Mouse (Mus musculus) neural tube, embryonic 15.5 days (tissue): ENCODE results near the gene Amt. TPM values are rescaled to one million over a fixed set of nuclear protein-coding genes. Genes with fewer than 3 reads are reported as not detected.
"Not testable (repeated sequence)": the region's sequence is repeated elsewhere in the genome, so short reads cannot be mapped to it uniquely, and the experiment has no call there.

Experiments
- ATAC-seq: fragments of 200-750 bp; cut with Nextera tagmentation; 2 replicates; pipeline ENCODE4 v1.8.0; 2017; ENCODE audit warnings: mild to moderate bottlenecking, moderate TSS enrichment, moderate library complexity; ENCODE audit not compliant: low FRiP score
- H3K27ac ChIP-seq: fragments of 300-500 bp; sonication (generic); replicated peaks from 2 replicates; pipeline ENCODE4 v1.5.1; 2015; ENCODE audit warnings: mild to moderate bottlenecking, inconsistent platforms
- H3K27me3 ChIP-seq: fragments of 300-500 bp; sonication (generic); replicated peaks from 2 replicates; pipeline ENCODE4 v1.6.1; 2015; ENCODE audit warnings: inconsistent platforms
- H3K36me3 ChIP-seq: fragments of 300-500 bp; sonication (generic); 2 replicates; pipeline ENCODE4 v1.6.1; 2015; ENCODE audit warnings: inconsistent platforms
- H3K4me1 ChIP-seq: fragments of 300-500 bp; sonication (generic); 2 replicates; pipeline ENCODE4 v1.6.1; 2015; ENCODE audit warnings: inconsistent platforms
- H3K4me2 ChIP-seq: fragments of 300-500 bp; sonication (generic); 2 replicates; pipeline ENCODE4 v1.6.1; 2015; ENCODE audit warnings: inconsistent platforms, mild to moderate bottlenecking, moderate library complexity
- H3K4me3 ChIP-seq: fragments of 300-500 bp; sonication (generic); replicated peaks from 2 replicates; pipeline ENCODE4 v1.5.1; 2015; ENCODE audit warnings: mild to moderate bottlenecking, inconsistent platforms
- H3K9ac ChIP-seq: fragments of 300-500 bp; sonication (generic); replicated peaks from 2 replicates; pipeline ENCODE4 v1.6.1; 2015; ENCODE audit warnings: mild to moderate bottlenecking, inconsistent platforms
- H3K9me3 ChIP-seq: fragments of 300-500 bp; sonication (generic); replicated peaks from 2 replicates; pipeline ENCODE4 v1.6.1; 2016; ENCODE audit warnings: inconsistent platforms
- WGBS: fragments of 180-500 bp; shearing (Covaris S2); methylation state at CpG from one replicate; pipeline ENCODE4 v1.1.7; 2015; ENCODE audit warnings: mixed read lengths; 5-methylcytosine and 5-hydroxymethylcytosine counted together
- polyA plus RNA-seq: library from polyadenylated mRNA; unstranded; fragments of >200 nt; fragmentation: Nextera tagmentation; extraction: Ambion mirVana; gene quantifications from 2 replicates; pipeline ENCODE4 v1.2.1, GENCODE M21; 2015

Amt gene
- polyA plus RNA-seq, 1 experiment from 2014 or later: 30.5 TPM

DNA sequence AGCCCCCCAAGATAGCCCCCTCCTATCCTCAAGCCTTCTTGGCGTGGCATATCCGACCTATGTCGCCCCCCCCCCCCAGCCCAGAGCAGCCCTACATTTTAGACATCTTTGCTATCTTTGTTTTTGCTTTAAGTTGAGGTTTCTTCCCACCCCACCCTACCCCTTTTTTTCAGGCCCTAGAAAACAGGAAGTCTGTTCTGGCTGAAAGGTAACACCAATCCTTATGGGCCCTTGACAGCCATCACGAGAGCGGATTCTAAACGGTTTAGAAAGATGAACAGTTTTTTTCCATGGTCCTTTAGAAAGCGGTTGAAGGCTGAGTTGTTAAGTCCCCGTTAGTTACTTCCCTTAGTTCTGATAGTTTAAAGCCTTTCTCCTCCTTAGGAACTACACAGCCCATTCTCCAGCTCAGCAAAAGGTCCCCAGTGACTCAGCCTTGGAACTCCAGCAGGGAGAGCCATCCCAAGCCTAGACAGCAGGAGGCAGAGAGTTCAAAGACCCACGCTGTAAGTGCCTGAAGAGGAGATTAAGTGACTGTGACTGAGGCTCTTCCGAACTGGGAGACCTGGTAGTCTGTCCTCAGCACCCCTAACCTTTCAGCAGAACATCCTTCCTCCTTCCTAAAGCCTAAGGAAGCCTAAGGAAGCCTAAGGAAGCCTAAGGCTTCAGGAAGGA, 30.3 kb upstream of the Amt start:
- no peak overlapping the region for H3K4me2 ChIP-seq
- no peak overlapping the region for H3K9ac ChIP-seq
- H3K4me1 ChIP-seq: peaks cover 21% of the 10 kb centered on the region
- H3K4me3 ChIP-seq: no peak overlapping the region
- no peak overlapping the region for H3K27ac ChIP-seq
- H3K36me3 ChIP-seq: no peaks in the 10 kb centered on the region
- no peak for ATAC-seq
- 74% methylated on average over 10 of the region's 10 CpGs for WGBS
- H3K27me3 ChIP-seq: no peaks in the 10 kb centered on the region
- H3K9me3 ChIP-seq: no peaks in the 10 kb centered on the region

DNA sequence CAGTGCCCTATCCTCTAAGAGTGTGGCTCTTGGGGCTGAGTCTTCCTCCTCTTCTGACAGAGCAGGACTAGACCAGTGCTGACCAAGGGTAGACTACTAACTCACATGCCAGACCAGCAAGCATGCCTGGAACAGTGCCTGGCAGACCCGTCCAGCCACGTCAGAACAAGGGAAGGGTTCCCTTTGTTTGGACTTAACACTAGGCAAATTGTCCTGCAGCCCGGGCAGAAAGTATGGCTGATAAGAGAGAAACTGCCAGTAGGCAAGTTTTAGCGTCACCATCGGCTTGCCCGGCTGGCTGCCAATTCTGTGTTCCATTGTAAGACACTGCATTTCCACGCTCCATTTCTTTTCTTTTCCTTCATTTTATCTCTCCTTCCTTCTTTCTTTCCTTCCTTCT, 29.0 kb upstream of the Amt start:
- peaks cover 8% of the 10 kb centered on the region for H3K4me1 ChIP-seq
- H3K27me3 ChIP-seq: no peaks in the 10 kb centered on the region
- ATAC-seq: no peak
- H3K27ac ChIP-seq: no peak overlapping the region
- H3K4me3 ChIP-seq: no peak overlapping the region
- no peak overlapping the region for H3K9ac ChIP-seq
- no peaks in the 10 kb centered on the region for H3K9me3 ChIP-seq
- H3K4me2 ChIP-seq: no peak overlapping the region
- WGBS: 83% methylated on average over 7 of the region's 7 CpGs
- H3K36me3 ChIP-seq: no peaks in the 10 kb centered on the region

DNA sequence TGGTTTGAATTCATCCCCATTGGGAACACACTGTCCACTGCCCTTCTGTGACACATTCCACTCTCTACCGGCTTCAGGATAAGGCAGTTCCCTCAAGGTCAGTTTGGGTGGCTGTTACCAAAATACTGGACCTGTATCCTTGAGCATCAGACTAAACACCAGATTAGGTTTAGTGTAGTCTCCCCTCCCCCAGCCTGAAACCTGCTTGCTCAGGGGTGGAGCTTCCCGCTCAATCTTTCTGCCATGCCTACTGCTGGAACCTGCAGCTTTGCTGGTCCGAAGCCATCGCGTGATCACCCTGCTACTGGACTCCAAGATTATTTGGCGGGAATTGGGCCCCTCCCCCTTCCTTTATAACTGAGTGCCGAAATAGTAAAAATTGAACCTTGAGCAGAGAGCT, 28.0 kb upstream of the Amt start:
- H3K27me3 ChIP-seq, ATAC-seq: not testable (repeated sequence)
- WGBS: 93% methylated on average over 6 of the region's 7 CpGs

DNA sequence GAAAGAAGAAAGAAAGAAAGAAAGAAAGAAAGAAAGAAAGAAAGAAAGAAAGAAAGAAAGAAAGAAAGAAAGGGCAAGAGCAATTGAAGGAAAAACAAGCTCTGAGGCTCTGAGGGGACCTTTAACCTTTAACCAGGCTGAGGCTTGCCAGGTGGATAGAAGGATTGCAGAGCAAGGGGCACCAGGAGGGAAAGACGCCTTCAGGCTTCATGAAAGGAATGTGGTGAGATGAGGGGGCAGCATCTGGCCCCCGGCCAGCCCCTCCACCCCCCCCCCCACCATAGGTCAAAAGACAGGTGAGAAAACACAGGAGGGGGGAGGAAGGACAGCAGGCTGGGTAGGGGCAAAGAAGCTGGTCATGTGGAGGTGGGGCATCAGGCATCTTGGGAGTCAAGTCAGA, 24.7 kb upstream of the Amt start:
- Histone ChIP-seq H3K27ac (no peak overlapping the region), H3K4me3 (no peak overlapping the region), H3K36me3 (no peaks in the 10 kb centered on the region), H3K27me3 (no peaks in the 10 kb centered on the region), H3K4me2 (no peak overlapping the region), H3K9me3 (no peaks in the 10 kb centered on the region), H3K9ac (no peak overlapping the region), H3K4me1 (no peaks in the 10 kb centered on the region)
- 53% methylated on average over 2 of the region's 2 CpGs for whole genome bisulfite sequencing
- no peak for ATAC-seq

More for the DNA sequence above, 28.0 kb upstream of the Amt start:
- H3K4me1 ChIP-seq, H3K27ac ChIP-seq, H3K9ac ChIP-seq, H3K9me3 ChIP-seq, H3K4me2 ChIP-seq, H3K4me3 ChIP-seq, H3K36me3 ChIP-seq: not testable (repeated sequence)

DNA sequence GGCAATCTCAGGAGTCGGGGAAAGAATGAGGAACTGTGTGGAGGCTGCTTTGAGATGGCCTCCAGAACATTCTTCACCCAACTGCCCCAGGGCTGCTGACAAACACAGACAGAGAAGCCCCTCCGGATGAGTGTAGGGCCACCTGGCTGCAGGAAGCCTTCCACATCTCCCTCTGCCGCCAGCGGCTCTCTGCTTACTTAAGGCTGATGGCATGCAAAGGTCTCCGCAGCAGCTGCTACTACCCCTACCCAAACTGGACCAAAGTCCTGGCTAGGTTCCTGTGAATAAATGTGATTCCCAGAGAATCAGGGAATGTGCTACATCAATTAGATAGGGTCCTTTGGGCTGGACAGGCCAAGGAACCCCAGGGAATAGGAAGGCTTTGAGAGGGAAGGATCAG, 24.0 kb upstream of the Amt start:
- no peaks in the 10 kb centered on the region for H3K9me3 ChIP-seq
- WGBS: 82% methylated on average over 5 of the region's 5 CpGs
- no peak overlapping the region for H3K4me3 ChIP-seq
- H3K27me3 ChIP-seq: no peaks in the 10 kb centered on the region
- ATAC-seq: no peak
- H3K9ac ChIP-seq: no peak overlapping the region
- H3K4me1 ChIP-seq: no peaks in the 10 kb centered on the region
- no peak overlapping the region for H3K4me2 ChIP-seq
- no peaks in the 10 kb centered on the region for H3K36me3 ChIP-seq
- no peak overlapping the region for H3K27ac ChIP-seq

DNA sequence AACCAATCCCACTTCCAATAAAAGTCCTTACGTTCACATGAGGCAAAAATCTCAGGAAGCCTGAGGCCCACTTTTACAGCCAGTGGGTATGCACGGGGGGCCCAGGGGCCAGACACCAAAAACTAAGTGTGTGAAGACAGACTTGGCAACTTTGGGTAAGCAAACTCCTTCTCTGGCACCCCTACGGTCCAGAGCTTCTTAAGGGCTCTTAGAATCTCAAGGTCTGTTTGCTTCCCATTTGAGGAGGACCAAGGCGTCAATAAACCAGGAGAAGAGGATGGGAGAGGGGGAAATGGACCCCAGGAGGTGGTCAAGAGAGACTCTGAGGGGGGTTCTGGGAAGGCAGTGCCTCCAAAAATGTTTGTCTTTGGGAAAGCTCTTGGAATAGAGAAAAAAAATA, 23.2 kb upstream of the Amt start:
- ATAC-seq: no peak
- Histone ChIP-seq H3K4me1 (no peaks in the 10 kb centered on the region), H3K9ac (no peak overlapping the region), H3K4me3 (no peak overlapping the region), H3K9me3 (no peaks in the 10 kb centered on the region), H3K27ac (no peak overlapping the region), H3K27me3 (no peaks in the 10 kb centered on the region), H3K36me3 (no peaks in the 10 kb centered on the region), H3K4me2 (no peak overlapping the region)
- 70% methylated on average over 4 of the region's 4 CpGs for WGBS

DNA sequence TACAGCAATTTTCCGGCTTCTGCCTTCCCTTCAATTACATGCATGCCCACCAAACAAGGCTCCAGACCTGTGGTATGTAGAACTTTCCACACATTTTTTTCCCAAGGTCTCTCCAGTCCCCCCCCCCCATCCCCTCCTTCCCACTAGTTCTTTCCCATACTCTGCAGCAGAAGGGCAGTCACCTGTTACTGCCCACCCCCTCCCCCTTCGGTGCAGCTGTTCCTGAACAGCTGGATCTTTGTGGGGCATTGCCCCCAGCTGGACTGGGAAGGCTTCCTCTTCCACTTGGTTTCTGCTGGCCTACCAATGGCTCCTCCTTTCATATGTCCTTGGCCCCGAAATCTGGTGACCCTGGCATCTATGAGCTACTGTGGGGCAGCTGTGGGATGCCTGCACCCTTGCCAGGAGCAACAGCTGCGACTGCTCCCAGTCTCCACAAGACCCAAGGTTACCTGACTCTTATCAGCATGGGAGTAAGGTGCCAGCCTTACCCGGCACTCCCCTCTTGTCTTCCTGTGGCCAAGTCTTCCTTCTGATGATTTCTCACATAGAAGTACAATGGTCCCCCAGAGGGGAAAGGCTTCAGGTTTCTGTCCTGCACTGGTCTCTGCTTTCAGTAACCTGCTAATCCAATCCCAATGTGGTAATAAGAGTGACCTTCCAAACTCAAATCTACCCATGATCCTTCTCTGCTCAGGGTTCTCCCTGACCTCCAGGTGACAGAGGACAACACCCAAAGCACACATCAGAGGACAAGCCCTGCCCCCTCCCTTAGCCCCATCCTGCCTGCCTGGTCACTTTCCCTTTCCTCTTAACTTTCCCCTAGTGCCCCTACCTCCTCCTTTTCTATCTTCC, 21.9 kb upstream of the Amt start:
- WGBS: 89% methylated on average over 5 of the region's 5 CpGs
- H3K4me1 ChIP-seq: no peaks in the 10 kb centered on the region
- H3K27ac ChIP-seq: no peak overlapping the region
- H3K9ac ChIP-seq: no peak overlapping the region
- no peak overlapping the region for H3K4me3 ChIP-seq
- no peaks in the 10 kb centered on the region for H3K27me3 ChIP-seq
- no peaks in the 10 kb centered on the region for H3K9me3 ChIP-seq
- no peak overlapping the region for H3K4me2 ChIP-seq
- ATAC-seq: no peak
- no peaks in the 10 kb centered on the region for H3K36me3 ChIP-seq

DNA sequence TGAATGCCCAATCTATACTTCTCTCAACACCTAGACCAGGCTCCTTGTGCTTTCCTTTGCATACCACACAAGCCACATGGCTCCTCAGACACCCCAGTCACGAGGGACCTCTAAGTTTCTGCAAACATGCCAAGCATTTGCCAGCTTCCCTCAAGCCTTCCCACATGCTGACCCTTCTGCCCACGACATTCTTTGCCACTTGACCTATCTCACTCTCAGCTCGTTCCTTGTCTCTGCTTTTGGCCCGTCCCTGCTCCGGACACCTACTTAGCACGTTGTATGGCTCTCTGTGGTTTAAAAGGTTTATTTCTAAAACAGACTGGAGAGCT, 21.4 kb upstream of the Amt start:
- no peak for ATAC-seq
- H3K4me2 ChIP-seq: no peak overlapping the region
- no peaks in the 10 kb centered on the region for H3K4me1 ChIP-seq
- H3K9me3 ChIP-seq: no peaks in the 10 kb centered on the region
- no peak overlapping the region for H3K9ac ChIP-seq
- H3K27me3 ChIP-seq: no peaks in the 10 kb centered on the region
- H3K4me3 ChIP-seq: no peak overlapping the region
- no peak overlapping the region for H3K27ac ChIP-seq
- no peaks in the 10 kb centered on the region for H3K36me3 ChIP-seq
- 75% methylated on average over 6 of the region's 6 CpGs for WGBS

DNA sequence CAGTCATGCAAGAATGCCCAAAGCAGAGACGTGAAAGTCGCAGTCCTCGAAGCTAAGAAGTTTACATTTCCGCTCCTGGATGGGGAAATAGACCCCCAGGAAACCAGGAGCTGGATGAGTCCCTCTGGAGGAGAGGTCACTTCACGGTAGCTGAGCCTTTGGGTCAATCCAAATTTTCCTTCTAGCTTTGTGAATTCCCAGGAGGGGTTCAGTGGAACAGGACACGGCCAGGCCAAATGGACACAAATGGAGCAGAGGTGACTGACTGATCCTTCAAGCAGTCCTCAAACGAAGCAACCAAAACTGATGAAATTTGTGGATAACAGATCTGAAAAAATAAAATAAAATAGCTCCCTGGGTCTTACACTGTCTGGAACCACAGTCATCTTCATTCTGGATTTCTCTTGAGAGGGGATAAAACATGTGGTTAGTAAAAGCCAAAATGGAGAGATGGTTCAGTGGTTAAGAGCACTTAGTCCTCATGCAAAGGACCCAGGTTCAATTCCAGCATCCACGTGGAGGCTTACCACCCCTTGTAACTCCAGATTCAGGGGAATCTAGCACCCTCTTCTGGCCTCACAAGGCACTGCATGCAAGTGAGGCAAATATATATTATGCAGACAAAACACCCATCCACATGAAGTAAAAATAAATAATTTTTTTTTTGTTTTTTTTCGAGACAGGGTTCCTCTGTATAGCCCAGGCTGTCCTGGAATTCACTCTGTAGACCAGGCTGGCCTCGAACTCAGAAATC, 17.8 kb upstream of the Amt start:
- 71% methylated on average over 10 of the region's 10 CpGs for WGBS

DNA sequence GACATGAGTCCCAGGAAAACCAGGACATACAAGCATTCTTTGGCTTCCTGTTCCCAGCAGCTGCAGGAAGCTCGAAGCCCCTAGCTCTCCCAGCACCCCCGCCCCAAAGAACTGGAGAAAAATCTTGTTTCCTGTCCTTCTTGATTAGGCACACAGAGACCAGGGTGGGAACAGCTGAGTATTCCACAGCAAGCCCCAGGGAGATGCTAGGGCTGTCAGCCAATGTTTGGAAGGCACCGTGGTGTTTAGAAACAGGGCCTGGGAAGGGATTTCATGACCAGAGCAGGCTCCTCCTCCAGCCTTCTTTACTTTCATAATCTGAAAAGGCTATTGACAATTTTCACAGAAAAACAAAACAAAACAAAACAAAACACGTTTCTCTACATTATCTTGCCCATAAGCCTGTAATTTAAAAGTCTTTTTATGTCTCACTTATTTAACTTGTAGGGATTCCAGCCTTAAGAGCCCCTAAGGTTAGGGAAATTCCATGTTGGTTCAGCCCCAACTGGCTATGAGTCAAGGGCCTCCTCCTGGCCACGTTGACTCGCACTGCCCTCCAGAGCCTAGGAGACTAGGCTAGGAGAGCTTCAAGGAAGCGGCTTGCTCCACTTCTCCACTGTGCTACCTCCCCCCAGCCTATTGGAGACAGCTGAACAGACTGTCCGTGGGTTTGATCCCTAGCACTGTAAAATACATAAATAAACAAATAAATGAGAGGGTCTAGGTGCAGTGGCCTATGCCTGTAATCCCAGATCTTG, 16.4 kb upstream of the Amt start:
- no peaks in the 10 kb centered on the region for H3K9me3 ChIP-seq
- H3K27ac ChIP-seq: no peak overlapping the region; the same call in 1 of the 2 replicates
- ATAC-seq: no peak
- no peaks in the 10 kb centered on the region for H3K36me3 ChIP-seq
- H3K4me1 ChIP-seq: no peaks in the 10 kb centered on the region
- no peak overlapping the region for H3K4me3 ChIP-seq
- no peak overlapping the region for H3K9ac ChIP-seq
- H3K4me2 ChIP-seq: no peak overlapping the region
- H3K27me3 ChIP-seq: no peaks in the 10 kb centered on the region
- 46% methylated on average over 8 of the region's 8 CpGs for WGBS

More for the DNA sequence above, 17.8 kb upstream of the Amt start:
- H3K36me3 ChIP-seq: no peaks in the 10 kb centered on the region
- H3K27me3 ChIP-seq: no peaks in the 10 kb centered on the region
- H3K27ac ChIP-seq: no peak overlapping the region
- no peak overlapping the region for H3K4me3 ChIP-seq
- no peak for ATAC-seq
- H3K4me1 ChIP-seq: no peaks in the 10 kb centered on the region
- no peak overlapping the region for H3K4me2 ChIP-seq
- no peaks in the 10 kb centered on the region for H3K9me3 ChIP-seq
- H3K9ac ChIP-seq: no peak overlapping the region

DNA sequence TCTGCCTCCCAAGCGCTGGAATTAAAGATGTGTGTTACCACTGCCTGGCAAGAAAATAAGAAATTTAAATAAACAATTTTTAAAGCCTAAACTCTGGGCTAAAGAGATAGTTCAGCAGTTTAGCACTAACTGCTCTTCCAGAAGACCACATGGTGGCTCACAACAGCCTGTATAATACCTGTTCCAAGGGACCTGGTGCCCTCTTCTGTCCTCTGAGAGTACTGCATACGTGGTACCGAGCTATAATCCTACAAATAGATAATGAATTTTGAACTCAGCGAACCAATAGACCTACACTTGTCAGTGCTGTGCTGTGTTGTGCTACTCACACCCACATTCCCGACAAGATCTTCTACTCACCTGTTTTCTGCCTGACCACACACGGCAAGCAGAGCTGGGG, 12.2 kb upstream of the Amt start:
- Histone ChIP-seq H3K4me1 (no peaks in the 10 kb centered on the region; the same call in 1 of the 2 replicates), H3K36me3 (no peaks in the 10 kb centered on the region), H3K27me3 (no peaks in the 10 kb centered on the region), H3K27ac (no peak overlapping the region), H3K4me3 (no peak overlapping the region), H3K9me3 (no peaks in the 10 kb centered on the region), H3K9ac (no peak overlapping the region), H3K4me2 (no peak overlapping the region)
- 11% methylated on average over 6 of the region's 6 CpGs for WGBS
- ATAC-seq: peak; percentile 69; the same call in 1 of the 2 replicates
